Mouse (Mus musculus) neural tube, embryonic 13.5 days (tissue): ENCODE measurements around the gene Pttg1. TPM values are rescaled to one million over a fixed set of nuclear protein-coding genes. Genes with fewer than 3 reads are reported as not detected.

Experiments
- ATAC-seq: fragments of 200-750 bp; cut with Nextera tagmentation; 2 replicates; pipeline ENCODE4 v1.8.0; 2017; ENCODE audit warnings: low read depth, mild to moderate bottlenecking, moderate TSS enrichment, moderate library complexity
- H3K27ac ChIP-seq: fragments of 300-500 bp; sonication (generic); replicated peaks from 2 replicates; pipeline ENCODE4 v1.5.1; 2015; ENCODE audit warnings: moderate library complexity, mild to moderate bottlenecking, inconsistent platforms
- H3K27me3 ChIP-seq: fragments of 300-500 bp; sonication (generic); 2 replicates; pipeline ENCODE4 v1.6.1; 2015; ENCODE audit warnings: mild to moderate bottlenecking, inconsistent platforms
- H3K36me3 ChIP-seq: fragments of 300-500 bp; sonication (generic); 2 replicates; pipeline ENCODE4 v1.6.1; 2015; ENCODE audit warnings: mild to moderate bottlenecking, inconsistent platforms
- H3K4me1 ChIP-seq: fragments of 300-500 bp; sonication (generic); replicated peaks from 2 replicates; pipeline ENCODE4 v1.6.1; 2015; ENCODE audit warnings: inconsistent platforms
- H3K4me2 ChIP-seq: fragments of 300-500 bp; sonication (generic); 2 replicates; pipeline ENCODE4 v1.6.1; 2015; ENCODE audit warnings: inconsistent platforms, mild to moderate bottlenecking, moderate library complexity
- H3K4me3 ChIP-seq: fragments of 300-500 bp; sonication (generic); 2 replicates; pipeline ENCODE4 v1.5.1; 2015; ENCODE audit warnings: mild to moderate bottlenecking, inconsistent platforms
- H3K9ac ChIP-seq: fragments of 300-500 bp; sonication (generic); 2 replicates; pipeline ENCODE4 v1.6.1; 2015; ENCODE audit warnings: moderate library complexity, mild to moderate bottlenecking, inconsistent platforms
- H3K9me3 ChIP-seq: fragments of 300-500 bp; sonication (generic); 2 replicates; pipeline ENCODE4 v1.6.1; 2016; ENCODE audit warnings: inconsistent platforms
- WGBS: fragments of 180-500 bp; shearing (Covaris S2); methylation state at CpG from one replicate; pipeline ENCODE4 v1.1.7; 2015; 5-methylcytosine and 5-hydroxymethylcytosine counted together
- polyA plus RNA-seq: library from polyadenylated mRNA; unstranded; fragments of >200 nt; fragmentation: Nextera tagmentation; extraction: Ambion mirVana; gene quantifications from 2 replicates; pipeline ENCODE4 v1.2.1, GENCODE M21; 2015

The Pttg1 gene
- polyA plus RNA-seq, 1 experiment from 2014 or later = 51.6 TPM

DNA sequence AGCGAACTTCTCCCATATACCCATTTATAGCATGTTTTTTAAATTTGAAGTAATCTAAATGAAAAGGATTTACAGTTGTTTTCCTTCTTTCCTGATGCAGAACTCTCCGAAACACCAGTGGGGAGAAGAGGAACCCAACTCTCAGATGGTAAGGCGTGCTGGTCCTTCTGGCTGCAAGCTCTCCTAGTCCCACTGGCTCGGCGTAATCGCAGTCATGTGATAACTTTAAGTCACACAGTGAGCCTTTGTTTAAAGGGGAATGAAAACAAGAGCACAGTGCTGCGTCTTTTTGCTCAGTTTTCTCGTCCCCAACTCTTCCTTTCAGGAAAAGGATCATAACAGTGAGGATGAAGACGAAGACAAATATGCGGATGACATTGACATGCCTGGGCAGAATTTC, 15.1 kb upstream of the Pttg1 start:
- H3K9me3 ChIP-seq = no peaks in the 10 kb centered on the region
- WGBS = 94% methylated on average over 10 of the region's 10 CpGs
- H3K9ac ChIP-seq = no peak overlapping the region
- H3K4me1 ChIP-seq = no peaks in the 10 kb centered on the region
- H3K4me3 ChIP-seq = no peak overlapping the region
- no peak overlapping the region for H3K4me2 ChIP-seq
- no peaks in the 10 kb centered on the region for H3K27me3 ChIP-seq
- H3K27ac ChIP-seq = no peak overlapping the region
- ATAC-seq = no peak
- peaks cover 90% of the 10 kb centered on the region for H3K36me3 ChIP-seq

DNA sequence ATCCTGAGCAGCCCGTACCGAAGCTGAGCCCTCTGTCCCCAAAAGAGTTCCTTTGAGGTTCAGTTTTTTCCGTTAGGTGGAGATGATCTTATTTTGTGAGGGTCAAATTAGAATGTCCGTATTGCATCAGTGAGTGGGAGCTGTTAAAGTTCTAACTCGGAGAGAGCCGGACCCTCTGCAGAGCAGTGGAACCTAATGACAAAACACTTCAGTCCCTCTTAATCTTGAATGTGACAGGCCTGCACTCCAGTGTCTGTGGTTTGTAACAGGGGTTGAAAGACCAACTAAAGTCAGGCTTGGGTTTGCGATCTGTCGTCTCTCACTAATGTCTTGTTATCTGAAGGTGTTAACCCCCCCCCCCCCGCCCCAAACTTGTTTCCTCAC, 8.0 kb upstream of the Pttg1 start:
- Histone ChIP-seq H3K9me3 (no peaks in the 10 kb centered on the region), H3K4me3 (peak overlapping the region; percentile 89), H3K27me3 (no peaks in the 10 kb centered on the region; the same call in 1 of the 2 replicates), H3K4me2 (peak overlapping the region; percentile 83), H3K9ac (peak overlapping the region; percentile 80), H3K4me1 (peaks cover 14% of the 10 kb centered on the region), H3K27ac (peak overlapping the region; percentile 40; the same call in 1 of the 2 replicates), H3K36me3 (peaks cover 19% of the 10 kb centered on the region)
- peak; percentile 58 for ATAC-seq
- 7% methylated on average over 9 of the region's 9 CpGs for WGBS

DNA sequence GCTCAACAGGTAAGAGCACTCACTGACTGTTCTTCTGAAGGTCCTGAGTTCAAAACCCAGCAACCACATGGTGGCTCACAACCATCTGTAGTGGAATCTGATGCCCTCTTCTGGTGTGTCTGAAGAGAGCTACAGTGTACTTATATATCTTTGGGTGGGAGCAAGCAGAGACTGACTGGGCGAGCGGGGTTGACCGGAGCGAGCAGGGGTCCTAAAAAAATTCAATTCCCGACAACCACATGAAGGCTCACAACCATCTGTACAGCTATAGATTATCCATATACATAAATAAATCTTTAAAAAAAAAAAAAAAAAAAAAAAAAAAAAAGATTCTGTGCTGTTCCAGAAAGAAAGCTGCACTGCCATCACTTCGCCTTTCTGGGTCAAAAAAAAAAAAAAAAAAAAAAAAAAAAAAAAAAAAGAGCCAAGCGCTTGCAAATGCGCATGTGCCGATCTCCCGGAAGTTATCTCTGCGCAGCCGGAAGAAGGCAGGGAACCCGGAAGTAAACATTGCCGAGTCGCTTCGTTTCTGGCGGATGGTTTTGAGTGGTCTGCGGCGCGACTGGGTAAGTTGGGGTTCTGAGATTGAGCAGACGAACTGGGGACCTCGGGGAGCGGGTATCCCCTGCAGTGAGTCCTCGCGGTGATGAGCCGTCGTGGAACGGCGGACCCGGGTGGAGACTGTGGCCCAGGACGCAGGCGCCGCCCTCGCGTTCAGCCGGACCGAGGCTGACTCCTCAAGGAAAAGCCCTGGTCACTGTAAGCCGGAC, 7.4 kb upstream of the Pttg1 start, which contains the start of gene Slu7:
Gene Slu7 (plus strand): TSS at position 491 of the 770 bp plus-strand sequence.
- H3K4me1 ChIP-seq = peaks cover 14% of the 10 kb centered on the region

DNA sequence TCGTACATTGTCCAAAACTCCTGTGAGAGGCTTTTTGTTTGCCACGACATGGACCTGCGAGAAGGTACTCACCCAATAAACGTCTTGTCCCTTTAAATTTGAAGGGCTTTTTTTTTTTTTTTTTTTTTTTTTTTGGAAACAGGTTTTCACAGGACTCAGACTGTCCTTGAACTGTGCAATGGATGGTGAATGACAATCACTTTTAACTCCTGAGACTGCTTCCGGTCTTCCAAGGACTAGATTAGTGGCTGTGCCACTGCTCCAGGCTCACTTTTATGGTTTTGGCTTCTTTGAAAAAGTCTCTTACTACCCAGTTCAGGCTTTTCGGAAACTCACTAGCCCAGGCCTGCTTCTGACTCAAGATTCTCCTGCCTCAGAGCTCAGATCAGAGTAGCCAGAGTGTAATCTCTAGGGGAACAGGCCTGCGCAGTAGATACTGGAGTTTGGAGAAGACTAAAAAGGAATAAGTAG, 398 bp upstream of the Pttg1 start:
- Histone ChIP-seq H3K9me3 (no peaks in the 10 kb centered on the region), H3K36me3 (no peaks in the 10 kb centered on the region; the same call in 1 of the 2 replicates), H3K9ac (peak overlapping the region; percentile 71; the same call in 1 of the 2 replicates), H3K4me2 (peak overlapping the region; percentile 62), H3K4me3 (peak overlapping the region; percentile 59), H3K4me1 (0 out of 2 replicates have a peak, but pooled peaks cover 9% of the 10 kb centered on the region), H3K27ac (no peak overlapping the region), H3K27me3 (no peaks in the 10 kb centered on the region; the same call in 1 of the 2 replicates)
- peak; percentile 33; the same call in 1 of the 2 replicates for ATAC-seq
- WGBS = 19% methylated on average over 7 of the region's 7 CpGs

More for the DNA sequence above, 7.4 kb upstream of the Pttg1 start, which contains the start of gene Slu7:
- Histone ChIP-seq H3K9ac (peak within 1 kb of the TSS; percentile 80), H3K9me3 (no peaks in the 10 kb centered on the region), H3K27me3 (no peaks in the 10 kb centered on the region; the same call in 1 of the 2 replicates), H3K27ac (peak within 1 kb of the TSS; percentile 40; the same call in 1 of the 2 replicates), H3K4me2 (peak within 1 kb of the TSS; percentile 83), H3K36me3 (peaks cover 14% of the 10 kb centered on the region), H3K4me3 (peak within 1 kb of the TSS; percentile 89)
- 6% methylated on average over 38 of the region's 38 CpGs for WGBS
- ATAC-seq = peak; percentile 90

DNA sequence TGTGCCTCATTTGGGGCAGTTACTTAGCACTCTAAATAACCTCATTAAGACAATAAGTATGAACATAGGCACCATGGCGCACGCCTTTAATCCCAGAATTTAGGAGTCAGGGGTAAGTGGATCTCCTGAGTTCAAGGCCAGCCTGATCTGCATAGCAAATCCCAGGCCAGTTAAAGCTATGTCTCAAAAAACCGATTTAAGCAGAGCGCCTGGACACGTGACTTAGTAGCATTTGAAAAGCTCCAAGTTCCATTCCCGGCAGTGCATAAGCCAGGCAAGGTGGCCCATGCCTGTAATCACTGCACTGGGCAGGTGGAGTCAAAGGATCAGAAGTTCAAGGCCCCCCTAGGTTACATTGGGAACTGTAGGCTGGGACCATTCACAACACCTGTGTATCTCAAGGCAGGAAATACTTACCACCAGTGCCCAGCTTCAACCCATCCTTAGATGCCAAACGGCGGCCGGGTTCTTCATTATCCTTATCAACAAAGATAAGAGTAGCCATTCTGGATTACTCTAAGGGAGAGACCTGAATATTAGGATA, 813 bp downstream of the Pttg1 start:
- H3K4me1 ChIP-seq = 0 out of 2 replicates have a peak, but pooled peaks cover 9% of the 10 kb centered on the region
- ATAC-seq = 0 out of 2 replicates have a peak, but pooled peaks have one; percentile 54
- H3K9me3 ChIP-seq = no peaks in the 10 kb centered on the region
- 0 out of 2 replicates have a peak overlapping the region, but pooled peaks have one; percentile 71 for H3K9ac ChIP-seq
- WGBS = 94% methylated on average over 9 of the region's 9 CpGs
- H3K4me3 ChIP-seq = peak overlapping the region; percentile 59
- no peak overlapping the region for H3K27ac ChIP-seq
- H3K4me2 ChIP-seq = peak overlapping the region; percentile 62
- no peaks in the 10 kb centered on the region; the same call in 1 of the 2 replicates for H3K36me3 ChIP-seq
- H3K27me3 ChIP-seq = no peaks in the 10 kb centered on the region

DNA sequence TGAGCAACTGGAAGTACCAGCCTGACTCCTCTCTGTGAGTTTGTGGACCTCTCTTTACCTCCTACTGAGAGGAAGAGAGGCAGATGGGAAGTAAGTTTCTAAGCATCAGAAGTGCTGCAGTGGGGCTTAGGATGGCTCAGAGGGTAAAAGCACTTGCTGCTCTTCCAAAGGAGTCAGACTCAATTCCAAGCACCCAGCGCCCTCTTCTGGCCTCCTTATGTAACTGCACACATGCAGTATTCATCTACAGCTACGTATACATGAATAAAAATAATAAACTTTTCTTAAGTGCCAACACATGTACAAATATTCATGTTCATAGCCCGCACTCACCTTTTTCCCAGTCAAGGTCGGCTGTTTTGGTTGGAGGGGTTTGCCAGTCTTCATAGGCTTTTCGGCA, 1.7 kb downstream of the Pttg1 start:
- Histone ChIP-seq H3K9me3 (no peaks in the 10 kb centered on the region), H3K27ac (no peak overlapping the region), H3K36me3 (no peaks in the 10 kb centered on the region; the same call in 1 of the 2 replicates), H3K4me3 (no peak overlapping the region), H3K27me3 (no peaks in the 10 kb centered on the region), H3K9ac (no peak overlapping the region), H3K4me2 (no peak overlapping the region), H3K4me1 (0 out of 2 replicates have a peak, but pooled peaks cover 9% of the 10 kb centered on the region)
- 79% methylated on average over 5 of the region's 5 CpGs for WGBS
- ATAC-seq = no peak

DNA sequence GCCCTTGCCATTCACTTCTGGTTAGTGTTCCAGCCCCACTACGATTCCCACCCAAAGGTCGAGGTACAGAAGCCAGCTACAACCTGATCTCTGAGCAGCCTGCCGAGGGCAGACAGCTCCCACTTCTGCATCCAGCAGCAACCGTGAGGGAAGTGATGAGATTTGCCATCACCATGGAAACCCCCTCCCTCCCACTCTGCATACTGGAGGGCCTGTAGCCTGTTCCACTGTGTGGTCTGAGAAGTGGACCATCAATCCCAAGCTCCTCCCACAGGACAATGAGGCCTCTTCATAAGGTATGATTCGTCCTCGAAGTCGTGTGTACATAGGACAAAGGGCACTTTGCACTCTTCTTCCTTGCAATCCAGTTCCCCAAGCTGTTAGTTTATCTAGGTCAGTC, 8.8 kb downstream of the Pttg1 start:
- no peak overlapping the region for H3K4me2 ChIP-seq
- no peak overlapping the region for H3K4me3 ChIP-seq
- no peaks in the 10 kb centered on the region for H3K36me3 ChIP-seq
- H3K4me1 ChIP-seq = 0 out of 2 replicates have a peak, but pooled peaks cover 4% of the 10 kb centered on the region
- WGBS = 40% methylated on average over 7 of the region's 7 CpGs
- no peak for ATAC-seq
- no peak overlapping the region for H3K9ac ChIP-seq
- no peaks in the 10 kb centered on the region for H3K9me3 ChIP-seq
- H3K27me3 ChIP-seq = no peaks in the 10 kb centered on the region
- H3K27ac ChIP-seq = no peak overlapping the region

DNA sequence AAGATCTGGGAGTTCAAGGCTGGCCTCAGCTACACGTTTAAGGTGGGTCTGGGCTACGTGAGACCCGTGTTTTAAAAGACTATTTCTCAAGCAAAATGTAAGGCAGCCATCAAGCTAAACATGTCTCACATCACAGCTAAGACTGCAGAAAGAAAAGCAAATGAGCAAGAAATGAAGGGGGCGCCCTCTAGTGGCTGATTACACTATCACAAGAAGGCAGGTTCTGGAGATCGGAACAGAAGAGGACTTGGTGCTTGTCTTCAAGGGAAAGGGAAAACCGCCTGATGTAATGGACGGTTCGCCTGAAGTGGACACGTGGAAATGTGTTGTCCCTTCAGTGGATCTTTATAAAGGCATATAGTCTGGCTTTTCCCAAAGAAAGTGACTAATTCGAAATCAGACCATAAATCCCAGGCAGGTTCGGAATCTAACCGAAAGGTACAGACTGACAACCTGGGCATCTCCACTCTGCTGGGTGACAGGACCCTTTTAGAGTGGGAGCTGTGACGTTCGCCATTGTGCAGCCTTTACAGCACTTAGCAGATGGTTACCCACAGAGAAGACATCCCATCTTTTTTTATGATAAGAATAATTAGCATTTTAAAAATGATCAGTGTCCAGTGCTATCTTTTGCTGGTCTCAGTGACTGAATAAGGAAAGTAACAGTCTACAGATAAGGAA, 13.1 kb downstream of the Pttg1 start:
- H3K36me3 ChIP-seq = no peaks in the 10 kb centered on the region
- H3K27me3 ChIP-seq = no peaks in the 10 kb centered on the region
- no peak overlapping the region for H3K4me3 ChIP-seq
- H3K9ac ChIP-seq = no peak overlapping the region
- H3K9me3 ChIP-seq = no peaks in the 10 kb centered on the region
- WGBS = 27% methylated on average over 14 of the region's 14 CpGs
- peak; percentile 27; the same call in 1 of the 2 replicates for ATAC-seq
- 0 out of 2 replicates have a peak overlapping the region, but pooled peaks have one; percentile 4 for H3K4me2 ChIP-seq
- no peak overlapping the region for H3K27ac ChIP-seq
- H3K4me1 ChIP-seq = 0 out of 2 replicates have a peak, but pooled peaks cover 4% of the 10 kb centered on the region

DNA sequence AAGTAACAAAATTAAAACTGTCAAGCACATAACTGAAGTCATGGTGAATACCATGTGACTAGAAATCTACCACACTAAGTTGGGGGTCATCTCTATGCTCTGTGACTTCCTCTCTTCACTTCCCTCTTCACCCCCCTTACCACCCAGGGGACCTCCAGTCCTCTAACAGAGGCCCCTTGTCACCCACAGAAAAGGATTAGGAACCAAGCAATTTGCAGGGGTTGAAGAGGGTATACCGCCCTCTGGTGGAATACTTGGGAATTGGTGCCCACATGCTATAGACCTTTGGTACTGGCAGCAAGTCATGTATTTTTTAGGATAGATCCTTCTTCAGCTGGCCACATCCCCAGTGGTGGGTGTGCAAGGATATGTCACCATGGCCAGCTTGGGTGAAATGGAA, 14.6 kb downstream of the Pttg1 start:
- Histone ChIP-seq H3K9ac (no peak overlapping the region), H3K27ac (no peak overlapping the region), H3K4me3 (no peak overlapping the region), H3K9me3 (no peaks in the 10 kb centered on the region), H3K4me1 (no peaks in the 10 kb centered on the region), H3K4me2 (no peak overlapping the region), H3K36me3 (no peaks in the 10 kb centered on the region), H3K27me3 (no peaks in the 10 kb centered on the region)
- 0% methylated on average over 1 of the region's 1 CpGs for WGBS
- no peak; the same call in 1 of the 2 replicates for ATAC-seq

DNA sequence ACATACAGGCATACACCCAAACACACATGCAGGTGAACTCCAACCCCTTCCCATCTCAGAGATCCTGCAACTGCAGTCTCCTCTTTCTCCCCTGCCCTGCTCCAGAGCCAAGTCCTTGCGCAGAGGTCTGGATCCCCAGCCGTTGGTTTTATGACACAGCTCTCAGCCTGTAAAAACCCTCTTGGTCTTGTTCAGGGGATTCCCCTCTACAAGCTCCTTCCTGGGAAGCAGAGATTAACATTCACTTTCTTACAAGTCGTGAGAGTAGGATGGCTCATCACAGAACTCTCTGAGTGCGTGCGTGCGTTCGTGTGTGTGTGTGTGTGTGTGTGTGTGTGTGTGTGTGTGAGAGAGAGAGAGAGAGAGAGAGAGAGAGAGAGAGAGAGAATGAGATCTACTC, 15.8 kb downstream of the Pttg1 start:
- no peaks in the 10 kb centered on the region for H3K27me3 ChIP-seq
- 58% methylated on average over 7 of the region's 7 CpGs for WGBS
- H3K4me2 ChIP-seq = no peak overlapping the region
- no peaks in the 10 kb centered on the region for H3K36me3 ChIP-seq
- no peak overlapping the region for H3K9ac ChIP-seq
- H3K27ac ChIP-seq = no peak overlapping the region
- H3K4me3 ChIP-seq = no peak overlapping the region
- H3K9me3 ChIP-seq = no peaks in the 10 kb centered on the region
- no peaks in the 10 kb centered on the region for H3K4me1 ChIP-seq
- ATAC-seq = no peak

DNA sequence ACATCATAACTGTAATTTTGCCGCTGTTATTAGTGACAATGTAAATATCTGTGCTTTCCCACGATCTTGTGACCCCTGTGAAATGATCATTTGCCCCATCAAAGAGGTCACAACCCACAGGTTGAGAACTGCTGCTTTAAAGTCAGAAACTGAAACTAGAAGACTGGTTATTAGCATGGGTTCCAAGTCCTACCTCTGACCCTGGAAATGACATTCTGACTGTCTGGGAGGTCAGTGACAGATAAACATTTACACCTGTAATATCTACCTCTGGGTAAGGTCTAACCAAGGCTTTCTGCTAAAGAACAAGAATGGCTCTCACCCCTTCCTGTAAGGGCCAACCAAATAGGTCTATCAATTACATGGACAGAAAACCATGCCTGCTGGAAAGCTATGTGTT, 17.2 kb downstream of the Pttg1 start:
- WGBS = 83% methylated on average over 2 of the region's 2 CpGs
- Histone ChIP-seq H3K4me1 (no peaks in the 10 kb centered on the region), H3K4me3 (no peak overlapping the region), H3K27me3 (no peaks in the 10 kb centered on the region), H3K27ac (no peak overlapping the region), H3K9me3 (0 out of 2 replicates have a peak, but pooled peaks cover 5% of the 10 kb centered on the region), H3K9ac (no peak overlapping the region), H3K36me3 (no peaks in the 10 kb centered on the region), H3K4me2 (no peak overlapping the region)
- ATAC-seq = no peak
